Mouse (Mus musculus) heart, postnatal 0 days (tissue): Measurements from ENCODE around the gene Plau. TPM values are rescaled to one million over a fixed set of nuclear protein-coding genes. Genes with fewer than 3 reads are reported as not detected.

Experiments used
- ATAC-seq: fragments of 200-750 bp; cut with Nextera tagmentation; 2 replicates; pipeline ENCODE4 v1.8.0; 2017; ENCODE audit warnings: low read depth, moderate number of reproducible peaks, moderate library complexity; ENCODE audit not compliant: insufficient read depth
- DNase-seq: peaks from one replicate; pipeline ENCODE4 v3.0.0-alpha.2; 2016; ENCODE audit warnings: low spot score
- H3K27ac ChIP-seq: fragments of 300-500 bp; sonication (generic); 2 replicates; pipeline ENCODE4 v1.5.1; 2014; ENCODE audit warnings: low read depth, mild to moderate bottlenecking
- H3K27me3 ChIP-seq: fragments of 300-500 bp; sonication (generic); 2 replicates; pipeline ENCODE4 v1.6.1; 2014; ENCODE audit warnings: low read length, mixed read lengths; ENCODE audit not compliant: control insufficient read depth, insufficient read depth
- H3K36me3 ChIP-seq: fragments of 300-500 bp; sonication (generic); replicated peaks from 2 replicates; pipeline ENCODE4 v1.6.1; 2014; ENCODE audit warnings: low read length, mixed read lengths; ENCODE audit not compliant: control insufficient read depth, insufficient read depth
- H3K4me1 ChIP-seq: fragments of 300-500 bp; sonication (generic); 2 replicates; pipeline ENCODE4 v1.6.1; 2014; ENCODE audit warnings: antibody characterized with exemption; ENCODE audit not compliant: control insufficient read depth, insufficient read depth
- H3K4me2 ChIP-seq: fragments of 300-500 bp; sonication (generic); 2 replicates; pipeline ENCODE4 v1.6.1; 2014; ENCODE audit warnings: low read depth, mild to moderate bottlenecking, low read length, moderate library complexity
- H3K4me3 ChIP-seq: fragments of 300-500 bp; sonication (generic); 2 replicates; pipeline ENCODE4 v1.5.1; 2014; ENCODE audit warnings: low read depth, low read length
- H3K9ac ChIP-seq: fragments of 300-500 bp; sonication (generic); replicated peaks from 2 replicates; pipeline ENCODE4 v1.6.1; 2014; ENCODE audit warnings: low read depth, low read length, mixed read lengths
- H3K9me3 ChIP-seq: fragments of 300-500 bp; sonication (generic); replicated peaks from 2 replicates; pipeline ENCODE4 v1.6.1; 2016; ENCODE audit warnings: low read length; ENCODE audit not compliant: control insufficient read depth
- CTCF ChIP-seq: IDR thresholded peaks from 2 replicates; pipeline ENCODE4 v1.5.1; 2016; ENCODE audit warnings: antibody characterized with exemption, control low read depth, low read depth
- EP300 ChIP-seq: IDR thresholded peaks from 2 replicates; pipeline ENCODE4 v1.6.1; 2016; ENCODE audit warnings: antibody characterized with exemption, low read depth
- WGBS: fragments of 180-500 bp; shearing (Covaris S2); extraction: QIAGEN DNeasy Blood & Tissue Kit; methylation state at CpG from one replicate; pipeline ENCODE4 v1.1.7; 2014; 5-methylcytosine and 5-hydroxymethylcytosine counted together
- polyA plus RNA-seq: library from polyadenylated mRNA; unstranded; fragments of >200 nt; fragmentation: Nextera tagmentation; extraction: Ambion mirVana; gene quantifications from 2 replicates; pipeline ENCODE4 v1.2.1, GENCODE M21; 2015
- total RNA-seq: library from RNA; depleted of rRNA; stranded (reverse); fragments of >200 nt; gene quantifications from 2 replicates; pipeline ENCODE4 v1.2.3, GENCODE M21; 2014; ENCODE audit warnings: low replicate concordance

The Plau gene
- total and polyA plus RNA-seq, 2 experiments from 2014 or later, result 0.89 to 4.2 TPM

GRCm38 (mm10) chr14:20836905-20837376, 481 bp downstream of the Plau start:
- Histone ChIP-seq H3K9me3 (no peaks in the 10 kb centered on the region), H3K9ac (peak overlapping the region; percentile 34), H3K4me1 (0 out of 2 replicates have a peak, but pooled peaks cover 4% of the 10 kb centered on the region), H3K4me3 (peak overlapping the region; percentile 45), H3K27ac (no peak overlapping the region), H3K4me2 (peak overlapping the region; percentile 66), H3K36me3 (no peaks in the 10 kb centered on the region), H3K27me3 (no peaks in the 10 kb centered on the region)
- DNase-seq (no peak), ATAC-seq (no peak)
- 7% methylated on average over 10 of the region's 10 CpGs for WGBS
- TF ChIP-seq CTCF (no peak), EP300 (no peak)

DNA sequence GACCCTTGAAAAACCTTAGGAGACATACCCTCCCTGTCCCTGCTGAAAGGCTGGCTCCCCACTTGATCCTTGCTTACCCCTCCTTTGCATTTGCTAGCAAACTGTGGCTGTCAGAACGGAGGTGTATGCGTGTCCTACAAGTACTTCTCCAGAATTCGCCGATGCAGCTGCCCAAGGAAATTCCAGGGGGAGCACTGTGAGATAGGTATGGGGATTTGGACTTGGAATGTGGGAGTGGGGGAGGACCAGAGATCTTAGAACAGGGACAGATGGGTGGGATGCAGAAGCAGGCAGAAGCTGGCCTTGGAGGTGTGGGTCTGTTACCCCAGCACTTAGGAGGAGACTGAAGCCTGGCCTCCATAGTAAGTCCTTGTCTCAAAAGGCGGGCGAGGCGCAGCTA, 1.2 kb downstream of the Plau start:
- H3K36me3 ChIP-seq, result no peaks in the 10 kb centered on the region
- H3K27ac ChIP-seq, result no peak overlapping the region
- H3K9ac ChIP-seq, result no peak overlapping the region
- no peaks in the 10 kb centered on the region for H3K27me3 ChIP-seq
- no peak for DNase-seq
- peak overlapping the region; percentile 66 for H3K4me2 ChIP-seq
- ATAC-seq, result no peak
- H3K4me3 ChIP-seq, result no peak overlapping the region
- H3K4me1 ChIP-seq, result 0 out of 2 replicates have a peak, but pooled peaks cover 4% of the 10 kb centered on the region
- TF ChIP-seq EP300, result no peak
- TF ChIP-seq CTCF, result no peak
- no peaks in the 10 kb centered on the region for H3K9me3 ChIP-seq
- WGBS, result 90% methylated on average over 7 of the region's 7 CpGs

DNA sequence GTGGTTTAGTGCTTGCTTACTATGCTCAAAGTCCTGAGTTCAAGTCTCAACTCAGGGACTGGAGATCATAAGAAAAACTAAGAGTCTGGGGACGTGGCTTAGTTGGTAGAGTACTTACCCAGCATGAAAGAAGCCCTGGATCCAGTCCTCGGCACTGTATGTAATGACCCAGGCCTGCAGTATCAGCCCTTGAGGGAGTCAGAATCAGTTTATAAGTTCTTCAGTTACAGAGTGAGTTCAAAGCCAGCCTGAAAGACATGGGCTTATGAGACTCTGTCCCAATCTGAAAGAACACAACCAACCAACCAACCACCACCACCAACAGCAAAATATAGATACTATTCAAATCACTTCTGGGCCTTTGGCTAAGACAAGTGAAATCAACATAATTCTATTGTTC, 5.1 kb downstream of the Plau start:
- H3K4me3 ChIP-seq, result no peak overlapping the region
- TF ChIP-seq CTCF, result no peak
- no peak overlapping the region for H3K4me2 ChIP-seq
- H3K27me3 ChIP-seq, result no peaks in the 10 kb centered on the region
- DNase-seq (no peak), ATAC-seq (no peak)
- no peak overlapping the region for H3K27ac ChIP-seq
- no peak overlapping the region for H3K9ac ChIP-seq
- no peaks in the 10 kb centered on the region for H3K9me3 ChIP-seq
- 88% methylated on average over 2 of the region's 2 CpGs for WGBS
- peaks cover 5% of the 10 kb centered on the region; the same call in 1 of the 2 replicates for H3K4me1 ChIP-seq
- H3K36me3 ChIP-seq, result no peaks in the 10 kb centered on the region

DNA sequence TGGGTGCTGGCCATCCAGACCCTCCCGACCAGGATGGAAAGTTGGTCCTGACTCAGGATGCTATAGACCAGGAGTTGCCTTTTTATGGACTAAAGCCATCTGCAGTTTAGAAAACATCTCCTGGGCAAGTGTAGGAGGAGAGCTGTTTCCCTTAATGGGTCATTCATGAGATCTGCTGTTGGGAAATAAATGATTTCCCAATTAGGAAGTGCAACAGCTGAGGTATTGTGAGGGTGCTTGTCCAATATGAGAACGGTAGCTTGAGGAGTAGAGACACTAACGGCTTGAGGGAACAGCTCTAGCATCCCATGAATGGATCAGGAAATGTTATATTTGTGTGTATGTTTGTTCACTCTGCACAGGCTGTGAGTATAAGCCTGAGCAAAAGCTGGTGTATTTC, 6.2 kb downstream of the Plau start:
- H3K27ac ChIP-seq, result no peak overlapping the region
- no peak overlapping the region for H3K4me3 ChIP-seq
- DNase-seq (no peak), ATAC-seq (no peak)
- no peaks in the 10 kb centered on the region for H3K36me3 ChIP-seq
- H3K4me2 ChIP-seq, result no peak overlapping the region
- no peaks in the 10 kb centered on the region for H3K27me3 ChIP-seq
- 65% methylated on average over 3 of the region's 3 CpGs for WGBS
- no peak overlapping the region for H3K9ac ChIP-seq
- TF ChIP-seq EP300, result no peak
- no peak for TF ChIP-seq CTCF
- H3K4me1 ChIP-seq, result peaks cover 5% of the 10 kb centered on the region; the same call in 1 of the 2 replicates
- H3K9me3 ChIP-seq, result no peaks in the 10 kb centered on the region

DNA sequence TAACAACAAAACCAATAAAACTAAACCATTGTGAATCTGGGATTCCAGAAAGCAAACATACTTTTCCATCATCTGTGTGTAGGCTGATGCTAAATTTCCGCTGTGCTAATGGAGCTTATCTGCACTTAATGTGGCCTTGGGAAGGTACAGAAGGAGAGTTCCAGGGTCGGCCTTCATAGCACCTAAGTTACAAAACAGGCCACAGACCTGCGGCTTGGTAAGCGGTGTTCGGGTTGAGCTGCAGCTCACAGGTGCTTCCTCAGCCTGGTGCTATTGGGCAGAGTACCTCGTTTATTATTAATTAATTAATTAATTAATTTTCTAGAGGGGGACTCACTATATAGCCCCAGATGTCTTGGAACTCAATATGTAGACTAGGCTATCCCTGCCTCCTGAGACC, 7.7 kb downstream of the Plau start:
- WGBS, result 83% methylated on average over 6 of the region's 6 CpGs
- Histone ChIP-seq H3K4me1 (peaks cover 5% of the 10 kb centered on the region; the same call in 1 of the 2 replicates), H3K4me2 (no peak overlapping the region), H3K9me3 (no peaks in the 10 kb centered on the region), H3K36me3 (no peaks in the 10 kb centered on the region), H3K27me3 (no peaks in the 10 kb centered on the region), H3K27ac (no peak overlapping the region), H3K9ac (no peak overlapping the region), H3K4me3 (no peak overlapping the region)
- no peak for ATAC-seq
- no peak for DNase-seq
- no peak for TF ChIP-seq CTCF
- no peak for TF ChIP-seq EP300
